Mouse (Mus musculus): ENCODE measurements around the gene Gm10570. TPM values are rescaled to one million over a fixed set of nuclear protein-coding genes. Genes with fewer than 3 reads are reported as not detected.

Gm10570 gene
- total and polyA plus RNA-seq, 2 experiments from 2014 or later, result 2.8 TPM; not detected in 1

- Histone ChIP-seq H3K27ac (ENCODE audit: low read depth) (no peak overlapping the region), H3K9me3 (replicated peaks; ENCODE audit: control insufficient read depth, low read length) (no peaks in the 10 kb centered on the region), H3K4me2 (ENCODE audit: low read depth, low read length) (no peak overlapping the region), H3K9ac (replicated peaks; ENCODE audit: low read depth, low read length) (no peak overlapping the region), H3K4me3 (ENCODE audit: low read depth, low read length) (no peak overlapping the region), H3K27me3 (ENCODE audit: control insufficient read depth, insufficient read depth, low read length) (peaks cover 42% of the 10 kb centered on the region), H3K4me1 (ENCODE audit: control insufficient read depth, insufficient read depth) (peaks cover 9% of the 10 kb centered on the region; the same call in 1 of the 2 replicates), H3K36me3 (replicated peaks; ENCODE audit: control insufficient read depth, insufficient read depth, low read length) (no peaks in the 10 kb centered on the region)
- DNase-seq (ENCODE audit: low spot score) (no peak), ATAC-seq (ENCODE audit: insufficient read depth, low read depth) (no peak)
- WGBS, result 65% methylated on average over 8 of the region's 8 CpGs
- TF ChIP-seq EP300 (IDR thresholded peaks at IDR 0.05; ENCODE audit: low read depth), result no peak
- TF ChIP-seq CTCF (IDR thresholded peaks at IDR 0.05; ENCODE audit: low read depth), result no peak
Observed at GRCm38 (mm10) chr4:130270089-130270488, 38.4 kb downstream of the Gm10570 start.

GRCm38 (mm10) chr4:130268736-130269135, 39.7 kb downstream of the Gm10570 start:
- Histone ChIP-seq H3K9ac (replicated peaks; ENCODE audit: low read depth, low read length) (no peak overlapping the region), H3K4me2 (ENCODE audit: low read depth, low read length) (no peak overlapping the region), H3K4me1 (ENCODE audit: control insufficient read depth, insufficient read depth) (no peaks in the 10 kb centered on the region), H3K27ac (ENCODE audit: low read depth) (no peak overlapping the region), H3K9me3 (replicated peaks; ENCODE audit: control insufficient read depth, low read length) (no peaks in the 10 kb centered on the region), H3K4me3 (ENCODE audit: low read depth, low read length) (no peak overlapping the region), H3K36me3 (replicated peaks; ENCODE audit: control insufficient read depth, insufficient read depth, low read length) (no peaks in the 10 kb centered on the region), H3K27me3 (ENCODE audit: control insufficient read depth, insufficient read depth, low read length) (peaks cover 42% of the 10 kb centered on the region)
- 89% methylated on average over 10 of the region's 10 CpGs for WGBS
- DNase-seq (ENCODE audit: low spot score), result no peak
- ATAC-seq (ENCODE audit: insufficient read depth, low read depth), result no peak
- TF ChIP-seq CTCF (IDR thresholded peaks at IDR 0.05; ENCODE audit: low read depth) (no peak), EP300 (IDR thresholded peaks at IDR 0.05; ENCODE audit: low read depth) (no peak)

GRCm38 (mm10) chr4:130267069-130267468, 41.4 kb downstream of the Gm10570 start:
- Histone ChIP-seq H3K4me3 (ENCODE audit: low read depth, low read length) (no peak overlapping the region), H3K4me2 (ENCODE audit: low read depth, low read length) (no peak overlapping the region), H3K27ac (ENCODE audit: low read depth) (no peak overlapping the region), H3K27me3 (ENCODE audit: control insufficient read depth, insufficient read depth, low read length) (peaks cover 27% of the 10 kb centered on the region), H3K9me3 (replicated peaks; ENCODE audit: control insufficient read depth, low read length) (no peaks in the 10 kb centered on the region), H3K9ac (replicated peaks; ENCODE audit: low read depth, low read length) (no peak overlapping the region), H3K4me1 (ENCODE audit: control insufficient read depth, insufficient read depth) (no peaks in the 10 kb centered on the region), H3K36me3 (replicated peaks; ENCODE audit: control insufficient read depth, insufficient read depth, low read length) (no peaks in the 10 kb centered on the region)
- ATAC-seq (ENCODE audit: insufficient read depth, low read depth) (no peak), DNase-seq (ENCODE audit: low spot score) (no peak)
- WGBS, result 77% methylated on average over 7 of the region's 7 CpGs
- no peak for TF ChIP-seq EP300 (IDR thresholded peaks at IDR 0.05; ENCODE audit: low read depth)
- TF ChIP-seq CTCF (IDR thresholded peaks at IDR 0.05; ENCODE audit: low read depth), result no peak

- peaks cover 22% of the 10 kb centered on the region for H3K27me3 ChIP-seq (ENCODE audit: control insufficient read depth, insufficient read depth, low read length)
- TF ChIP-seq CTCF (IDR thresholded peaks at IDR 0.05; ENCODE audit: low read depth) (no peak), EP300 (IDR thresholded peaks at IDR 0.05; ENCODE audit: low read depth) (no peak)
- H3K27ac ChIP-seq (ENCODE audit: low read depth), result no peak overlapping the region
- no peak overlapping the region for H3K4me2 ChIP-seq (ENCODE audit: low read depth, low read length)
- DNase-seq (ENCODE audit: low spot score), result no peak
- no peak overlapping the region for H3K9ac ChIP-seq (replicated peaks; ENCODE audit: low read depth, low read length)
- no peak overlapping the region for H3K4me3 ChIP-seq (ENCODE audit: low read depth, low read length)
- no peaks in the 10 kb centered on the region for H3K36me3 ChIP-seq (replicated peaks; ENCODE audit: control insufficient read depth, insufficient read depth, low read length)
- no peak for ATAC-seq (ENCODE audit: insufficient read depth, low read depth)
- WGBS, result 67% methylated on average over 9 of the region's 9 CpGs
- H3K9me3 ChIP-seq (replicated peaks; ENCODE audit: control insufficient read depth, low read length), result no peaks in the 10 kb centered on the region
- H3K4me1 ChIP-seq (ENCODE audit: control insufficient read depth, insufficient read depth), result no peaks in the 10 kb centered on the region
Observed at GRCm38 (mm10) chr4:130266601-130267000, 41.9 kb downstream of the Gm10570 start.

- H3K36me3 ChIP-seq (replicated peaks; ENCODE audit: control insufficient read depth, insufficient read depth, low read length), result no peaks in the 10 kb centered on the region
- no peak overlapping the region for H3K9ac ChIP-seq (replicated peaks; ENCODE audit: low read depth, low read length)
- 20% methylated on average over 24 of the region's 24 CpGs for WGBS
- no peaks in the 10 kb centered on the region for H3K4me1 ChIP-seq (ENCODE audit: control insufficient read depth, insufficient read depth)
- peaks cover 14% of the 10 kb centered on the region for H3K27me3 ChIP-seq (ENCODE audit: control insufficient read depth, insufficient read depth, low read length)
- H3K4me2 ChIP-seq (ENCODE audit: low read depth, low read length), result no peak overlapping the region
- H3K4me3 ChIP-seq (ENCODE audit: low read depth, low read length), result no peak overlapping the region
- no peak overlapping the region for H3K27ac ChIP-seq (ENCODE audit: low read depth)
- H3K9me3 ChIP-seq (replicated peaks; ENCODE audit: control insufficient read depth, low read length), result no peaks in the 10 kb centered on the region
- DNase-seq (ENCODE audit: low spot score) (peak; percentile 24), ATAC-seq (ENCODE audit: insufficient read depth, low read depth) (peak; percentile 37; the same call in 1 of the 2 replicates)
- TF ChIP-seq CTCF (IDR thresholded peaks at IDR 0.05; ENCODE audit: low read depth) (peak; percentile 71), EP300 (IDR thresholded peaks at IDR 0.05; ENCODE audit: low read depth) (no peak)
Observed at GRCm38 (mm10) chr4:130264698-130265349, 43.6 kb downstream of the Gm10570 start.

- Histone ChIP-seq H3K9ac (replicated peaks; ENCODE audit: low read depth, low read length) (no peak overlapping the region), H3K27ac (ENCODE audit: low read depth) (no peak overlapping the region), H3K27me3 (ENCODE audit: control insufficient read depth, insufficient read depth, low read length) (peaks cover 14% of the 10 kb centered on the region), H3K4me2 (ENCODE audit: low read depth, low read length) (no peak overlapping the region), H3K4me1 (ENCODE audit: control insufficient read depth, insufficient read depth) (no peaks in the 10 kb centered on the region), H3K36me3 (replicated peaks; ENCODE audit: control insufficient read depth, insufficient read depth, low read length) (no peaks in the 10 kb centered on the region), H3K4me3 (ENCODE audit: low read depth, low read length) (no peak overlapping the region), H3K9me3 (replicated peaks; ENCODE audit: control insufficient read depth, low read length) (no peaks in the 10 kb centered on the region)
- WGBS, result 32% methylated on average over 11 of the region's 11 CpGs
- TF ChIP-seq CTCF (IDR thresholded peaks at IDR 0.05; ENCODE audit: low read depth), result no peak
- TF ChIP-seq EP300 (IDR thresholded peaks at IDR 0.05; ENCODE audit: low read depth), result no peak
- 0 out of 2 replicates have a peak, but pooled peaks have one; percentile 13 for ATAC-seq (ENCODE audit: insufficient read depth, low read depth)
- no peak for DNase-seq (ENCODE audit: low spot score)
Observed at GRCm38 (mm10) chr4:130264131-130264530, 44.3 kb downstream of the Gm10570 start.

Data from heart, postnatal 0 days (tissue).